Mouse (Mus musculus) midbrain, embryonic 10.5 days (tissue): Measurements from ENCODE around the gene Thoc7. TPM values are rescaled to one million over a fixed set of nuclear protein-coding genes. Genes with fewer than 3 reads are reported as not detected.
A peak's percentile ranks its signal among the peaks of the same experiment; 100 is the strongest.

Experiments
- DNase-seq: peaks from one replicate; pipeline ENCODE4 v3.0.0-alpha.2; 2017; ENCODE audit warnings: low spot score
- H3K27ac ChIP-seq: fragments of 300-500 bp; sonication (generic); replicated peaks from 2 replicates; pipeline ENCODE4 v1.5.1; 2016; ENCODE audit warnings: mild to moderate bottlenecking
- H3K27me3 ChIP-seq: fragments of 300-500 bp; sonication (generic); 2 replicates; pipeline ENCODE4 v1.6.1; 2016; ENCODE audit warnings: low read depth, mild to moderate bottlenecking; ENCODE audit not compliant: poor library complexity, severe bottlenecking
- H3K36me3 ChIP-seq: fragments of 300-500 bp; sonication (generic); 2 replicates; pipeline ENCODE4 v1.6.1; 2016; ENCODE audit warnings: mild to moderate bottlenecking, moderate library complexity
- H3K4me1 ChIP-seq: fragments of 300-500 bp; sonication (generic); 2 replicates; pipeline ENCODE4 v1.6.1; 2016
- H3K4me3 ChIP-seq: fragments of 300-500 bp; sonication (generic); 2 replicates; pipeline ENCODE4 v1.5.1; 2016; ENCODE audit warnings: mild to moderate bottlenecking, moderate library complexity
- H3K9me3 ChIP-seq: fragments of 300-500 bp; sonication (generic); replicated peaks from 2 replicates; pipeline ENCODE4 v1.6.1; 2016; ENCODE audit warnings: mild to moderate bottlenecking
- WGBS: fragments of 180-500 bp; shearing (Covaris S2); methylation state at CpG from one replicate; pipeline ENCODE4 v1.1.7; 2016; 5-methylcytosine and 5-hydroxymethylcytosine counted together
- polyA plus RNA-seq: library from polyadenylated mRNA; unstranded; fragments of >200 nt; fragmentation: Nextera tagmentation; extraction: Ambion mirVana; gene quantifications from 2 replicates; pipeline ENCODE4 v1.2.1, GENCODE M21; 2016

Gene Thoc7
- 231 and 235 TPM in 2 replicates for polyA plus RNA-seq

- WGBS: 6% methylated on average over 39 of the region's 56 CpGs
These were observed at the start of gene Thoc7, which contains the start of gene Atxn7 for GRCm38 (mm10) chr14:13961401-13962112. Gene Thoc7, minus strand, starts transcription at chr14:13961852. Gene Atxn7, plus strand, starts transcription at chr14:13961440.

GRCm38 (mm10) chr14:14009712-14010111, 48.1 kb upstream of the Thoc7 start:
- no peak overlapping the region for H3K27ac ChIP-seq
- H3K27me3 ChIP-seq: no peaks in the 10 kb centered on the region
- H3K9me3 ChIP-seq: no peaks in the 10 kb centered on the region
- no peak for DNase-seq
- no peak overlapping the region for H3K4me3 ChIP-seq
- H3K4me1 ChIP-seq: peaks cover 21% of the 10 kb centered on the region
- no peaks in the 10 kb centered on the region for H3K36me3 ChIP-seq
- 76% methylated on average over 6 of the region's 6 CpGs for WGBS

More at GRCm38 (mm10) chr14:13961401-13962112, at the start of gene Thoc7, which contains the start of gene Atxn7:
- peak; percentile 62 for DNase-seq
- peak within 1 kb of the TSS; percentile 92 for H3K4me3 ChIP-seq
- no peaks in the 10 kb centered on the region for H3K9me3 ChIP-seq
- peaks cover 12% of the 10 kb centered on the region for H3K36me3 ChIP-seq
- peak within 1 kb of the TSS; percentile 100 for H3K27ac ChIP-seq
- H3K4me1 ChIP-seq: peaks cover 21% of the 10 kb centered on the region
- no peaks in the 10 kb centered on the region for H3K27me3 ChIP-seq

GRCm38 (mm10) chr14:14002771-14003170, 41.1 kb upstream of the Thoc7 start:
- Histone ChIP-seq H3K4me1 (peaks cover 3% of the 10 kb centered on the region; the same call in 1 of the 2 replicates), H3K27ac (no peak overlapping the region), H3K36me3 (no peaks in the 10 kb centered on the region), H3K27me3 (no peaks in the 10 kb centered on the region), H3K4me3 (no peak overlapping the region), H3K9me3 (no peaks in the 10 kb centered on the region)
- no peak for DNase-seq
- WGBS: 96% methylated on average over 7 of the region's 7 CpGs

GRCm38 (mm10) chr14:13995206-13996097, 33.8 kb upstream of the Thoc7 start:
- no peaks in the 10 kb centered on the region for H3K27me3 ChIP-seq
- H3K27ac ChIP-seq: no peak overlapping the region
- no peak overlapping the region for H3K4me3 ChIP-seq
- H3K36me3 ChIP-seq: no peaks in the 10 kb centered on the region
- no peaks in the 10 kb centered on the region for H3K9me3 ChIP-seq
- no peak for DNase-seq
- 88% methylated on average over 9 of the region's 9 CpGs for WGBS
- H3K4me1 ChIP-seq: no peaks in the 10 kb centered on the region

- H3K27ac ChIP-seq: no peak overlapping the region
- no peak for DNase-seq
- no peaks in the 10 kb centered on the region for H3K4me1 ChIP-seq
- no peaks in the 10 kb centered on the region for H3K36me3 ChIP-seq
- H3K4me3 ChIP-seq: no peak overlapping the region
- H3K27me3 ChIP-seq: no peaks in the 10 kb centered on the region
- WGBS: 87% methylated on average over 3 of the region's 3 CpGs
- no peaks in the 10 kb centered on the region for H3K9me3 ChIP-seq
These were observed 29.1 kb upstream of the Thoc7 start for GRCm38 (mm10) chr14:13990741-13991140.

- DNase-seq: no peak
- H3K4me1 ChIP-seq: no peaks in the 10 kb centered on the region
- no peaks in the 10 kb centered on the region for H3K27me3 ChIP-seq
- H3K4me3 ChIP-seq: no peak overlapping the region
- no peaks in the 10 kb centered on the region for H3K36me3 ChIP-seq
- H3K9me3 ChIP-seq: no peaks in the 10 kb centered on the region
- no peak overlapping the region for H3K27ac ChIP-seq
- 80% methylated on average over 2 of the region's 2 CpGs for WGBS
These were observed 26.7 kb upstream of the Thoc7 start for GRCm38 (mm10) chr14:13988397-13988796.

- H3K27ac ChIP-seq: no peak overlapping the region
- no peaks in the 10 kb centered on the region for H3K27me3 ChIP-seq
- no peaks in the 10 kb centered on the region for H3K9me3 ChIP-seq
- 53% methylated on average over 2 of the region's 2 CpGs for WGBS
- no peaks in the 10 kb centered on the region for H3K36me3 ChIP-seq
- no peak overlapping the region for H3K4me3 ChIP-seq
- no peaks in the 10 kb centered on the region for H3K4me1 ChIP-seq
- DNase-seq: no peak
These were observed 20.5 kb upstream of the Thoc7 start for GRCm38 (mm10) chr14:13982174-13982573.

GRCm38 (mm10) chr14:13981286-13981685, 19.6 kb upstream of the Thoc7 start:
- Histone ChIP-seq H3K27me3 (no peaks in the 10 kb centered on the region), H3K9me3 (no peaks in the 10 kb centered on the region), H3K27ac (no peak overlapping the region), H3K4me1 (no peaks in the 10 kb centered on the region), H3K4me3 (no peak overlapping the region), H3K36me3 (no peaks in the 10 kb centered on the region)
- 42% methylated on average over 2 of the region's 2 CpGs for WGBS
- DNase-seq: no peak

- H3K4me1 ChIP-seq: no peaks in the 10 kb centered on the region
- H3K9me3 ChIP-seq: no peaks in the 10 kb centered on the region
- H3K27me3 ChIP-seq: no peaks in the 10 kb centered on the region
- no peak for DNase-seq
- no peaks in the 10 kb centered on the region for H3K36me3 ChIP-seq
- H3K27ac ChIP-seq: no peak overlapping the region
- no peak overlapping the region for H3K4me3 ChIP-seq
- 85% methylated on average over 1 of the region's 1 CpGs for WGBS
These were observed 15.8 kb upstream of the Thoc7 start for GRCm38 (mm10) chr14:13977498-13977897.

- Histone ChIP-seq H3K4me1 (0 out of 2 replicates have a peak, but pooled peaks cover 4% of the 10 kb centered on the region), H3K9me3 (no peaks in the 10 kb centered on the region), H3K27me3 (no peaks in the 10 kb centered on the region), H3K27ac (no peak overlapping the region), H3K4me3 (no peak overlapping the region), H3K36me3 (no peaks in the 10 kb centered on the region)
- no peak for DNase-seq
- 55% methylated on average over 6 of the region's 6 CpGs for WGBS
These were observed 10.1 kb upstream of the Thoc7 start for GRCm38 (mm10) chr14:13971644-13972234.

- H3K36me3 ChIP-seq: no peaks in the 10 kb centered on the region
- DNase-seq: no peak
- 89% methylated on average over 3 of the region's 3 CpGs for WGBS
- H3K4me1 ChIP-seq: 0 out of 2 replicates have a peak, but pooled peaks cover 4% of the 10 kb centered on the region
- H3K4me3 ChIP-seq: no peak overlapping the region
- H3K9me3 ChIP-seq: no peaks in the 10 kb centered on the region
- no peak overlapping the region for H3K27ac ChIP-seq
- H3K27me3 ChIP-seq: no peaks in the 10 kb centered on the region
These were observed 8.9 kb upstream of the Thoc7 start for GRCm38 (mm10) chr14:13970513-13970912.

GRCm38 (mm10) chr14:13968476-13968875, 6.8 kb upstream of the Thoc7 start:
- Histone ChIP-seq H3K36me3 (no peaks in the 10 kb centered on the region), H3K4me1 (0 out of 2 replicates have a peak, but pooled peaks cover 4% of the 10 kb centered on the region), H3K27me3 (no peaks in the 10 kb centered on the region), H3K4me3 (no peak overlapping the region), H3K27ac (no peak overlapping the region), H3K9me3 (no peaks in the 10 kb centered on the region)
- 86% methylated on average over 5 of the region's 5 CpGs for WGBS
- DNase-seq: no peak
